ENCODE assay signal across 8 mouse cellular contexts in genomic region chr11:81983146-81983545, GRCm38 (mm10). TPM values are rescaled to one million over a fixed set of nuclear protein-coding genes. Genes with fewer than 3 reads are reported as not detected.
DNase-seq lines count a peak whose midpoint lies in the region.

No protein-coding gene starts in this region.

- DNase-seq in heart, adult 11 months = peak; percentile 90
- DNase-seq in heart, postnatal 25 days (ENCODE audit: low spot score) = no peak
- peak; percentile 82 for DNase-seq in 416B (ENCODE audit: low read depth)
- DNase-seq in adrenal gland, postnatal 10 days = peak; percentile 82
- peak; percentile 53 for DNase-seq in embryo, embryonic 11.5 days (ENCODE audit: low read depth, low spot score)
- peak; percentile 41 for DNase-seq in kidney, postnatal 14 days
- DNase-seq in lung, postnatal 10 days = peak; percentile 69
- DNase-seq in spleen, postnatal 4 days (ENCODE audit: low spot score in 2 of 2) = peak; percentile 51 to 78

- intact Hi-C loops in heart, postnatal 25 days (cut with DNase I) = no loop called here

RNA-seq across cellular contexts. Expression of gene Asic2, which starts 14.9 kb away (rescaled TPM):
- total RNA-seq in heart, postnatal 25 days (2021) = not detected
- total RNA-seq in adrenal gland, postnatal 10 days (2021) = 1 to 10 TPM; 2.6 to 4.8 TPM

RNA-seq across cellular contexts. Expression of gene Ccl2, which starts 52.2 kb away (rescaled TPM):
- 1 to 10 TPM; 1.2 to 1.3 TPM for total RNA-seq in heart, postnatal 25 days (2021)
- 1 to 10 TPM in 1 of 2 experiments, under 1 TPM in 1; 0.33 to 1.6 TPM for total RNA-seq in adrenal gland, postnatal 10 days (2021)

RNA-seq across cellular contexts. Expression of gene Gm17268, which starts 55.2 kb away (rescaled TPM):
- not detected for total RNA-seq in heart, postnatal 25 days (2021)
- not detected for total RNA-seq in adrenal gland, postnatal 10 days (2021)
